Mouse (Mus musculus) liver, embryonic 14.5 days (tissue): ENCODE data around the gene Map7.

Source experiments
- CTCF ChIP-seq: IDR thresholded peaks from 2 replicates; pipeline ENCODE4 v1.5.1; 2016; ENCODE audit warnings: antibody characterized with exemption, low read depth, control low read depth
- EP300 ChIP-seq: IDR thresholded peaks from 2 replicates; pipeline ENCODE4 v1.6.1; 2016; ENCODE audit warnings: antibody characterized with exemption, low read depth

GRCm38 (mm10) chr10:20202171-20202570, 53.9 kb downstream of the Map7 start:
- TF ChIP-seq CTCF = no peak
- TF ChIP-seq EP300 = no peak
